Mouse (Mus musculus) erythroblast, embryonic 14.5 days (primary cell): ENCODE results near the gene Shb. TPM values are rescaled to one million over a fixed set of nuclear protein-coding genes. Genes with fewer than 3 reads are reported as not detected.

Experiments used
- H3K27me3 ChIP-seq: 2 replicates; pipeline ENCODE4 v1.6.1; 2012; ENCODE audit warnings: inconsistent platforms; ENCODE audit not compliant: control insufficient read depth
- H3K36me3 ChIP-seq: 2 replicates; pipeline ENCODE4 v1.6.1; 2012; ENCODE audit warnings: mild to moderate bottlenecking, inconsistent platforms; ENCODE audit not compliant: control insufficient read depth
- H3K4me1 ChIP-seq: 2 replicates; pipeline ENCODE4 v1.6.1; 2012; ENCODE audit warnings: inconsistent platforms; ENCODE audit not compliant: control insufficient read depth
- H3K4me3 ChIP-seq: replicated peaks from 2 replicates; pipeline ENCODE3; 2012; ENCODE audit warnings: moderate library complexity, mild to moderate bottlenecking, inconsistent platforms
- H3K9me3 ChIP-seq: 2 replicates; pipeline ENCODE4 v1.6.1; 2012; ENCODE audit warnings: low read length, inconsistent platforms, mixed read lengths; ENCODE audit not compliant: control insufficient read depth
- GATA1 ChIP-seq: IDR thresholded peaks from 2 replicates; pipeline ENCODE4 v1.6.1; 2012; ENCODE audit warnings: low read length, inconsistent platforms, mixed read lengths
- TAL1 ChIP-seq: IDR thresholded peaks from 3 replicates; pipeline ENCODE4 v1.6.1; 2012; ENCODE audit warnings: low read length, inconsistent platforms, mixed read lengths
- polyA plus RNA-seq: library from polyadenylated mRNA; stranded (reverse); fragments of >175 nt; gene quantifications from 2 replicates; pipeline ENCODE4 v1.2.3, GENCODE M21; 2012

Shb gene
- polyA plus RNA-seq, 1 experiment: 15.2 TPM

DNA sequence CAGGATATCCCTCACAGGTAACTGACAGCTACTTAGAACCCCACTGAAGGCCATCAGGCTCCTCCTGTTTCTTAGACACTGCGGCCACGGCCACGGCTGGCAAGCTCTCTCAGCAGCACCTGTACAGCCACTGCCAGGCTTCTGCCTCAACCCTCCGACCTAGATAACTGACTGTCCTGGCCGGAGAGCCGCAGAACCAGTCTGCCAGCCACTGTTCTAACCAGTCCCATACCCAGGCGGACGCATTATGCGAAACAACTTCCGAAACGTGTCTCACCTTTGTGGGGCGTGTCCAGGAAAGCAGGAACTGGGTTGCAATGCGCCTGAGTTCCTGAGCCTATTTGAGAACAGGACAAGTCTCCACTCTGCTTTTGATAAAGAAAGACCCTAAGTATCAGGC is 50.0 kb downstream of the Shb start:
- Histone ChIP-seq H3K4me1 (peaks cover 97% of the 10 kb centered on the region), H3K4me3 (peak overlapping the region; percentile 12), H3K27me3 (no peaks in the 10 kb centered on the region), H3K9me3 (no peaks in the 10 kb centered on the region), H3K36me3 (peaks cover 92% of the 10 kb centered on the region)
- no peak for TF ChIP-seq TAL1

DNA sequence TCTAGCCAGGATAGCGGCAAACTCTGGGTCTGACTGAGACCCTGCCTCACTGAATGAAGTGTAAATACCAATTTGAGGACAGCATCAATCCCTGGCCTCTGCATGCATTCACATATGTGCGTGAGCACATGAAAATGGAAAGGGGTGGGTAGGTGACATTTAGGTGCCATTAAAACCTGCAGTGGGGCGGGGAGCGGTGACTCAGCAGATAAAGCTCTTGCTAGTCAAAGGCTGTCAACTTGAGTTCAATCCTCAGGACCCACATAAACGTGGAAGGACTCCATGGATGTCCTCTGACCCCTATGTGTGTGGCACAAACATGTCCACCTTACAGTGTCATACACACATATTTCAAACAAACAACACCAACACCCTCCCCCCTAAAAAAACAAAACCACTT is 50.8 kb downstream of the Shb start:
- Histone ChIP-seq H3K27me3 (no peaks in the 10 kb centered on the region), H3K4me3 (no peak overlapping the region), H3K9me3 (no peaks in the 10 kb centered on the region), H3K36me3 (peaks cover 92% of the 10 kb centered on the region), H3K4me1 (peaks cover 97% of the 10 kb centered on the region)
- no peak for TF ChIP-seq GATA1
- TF ChIP-seq TAL1: no peak

DNA sequence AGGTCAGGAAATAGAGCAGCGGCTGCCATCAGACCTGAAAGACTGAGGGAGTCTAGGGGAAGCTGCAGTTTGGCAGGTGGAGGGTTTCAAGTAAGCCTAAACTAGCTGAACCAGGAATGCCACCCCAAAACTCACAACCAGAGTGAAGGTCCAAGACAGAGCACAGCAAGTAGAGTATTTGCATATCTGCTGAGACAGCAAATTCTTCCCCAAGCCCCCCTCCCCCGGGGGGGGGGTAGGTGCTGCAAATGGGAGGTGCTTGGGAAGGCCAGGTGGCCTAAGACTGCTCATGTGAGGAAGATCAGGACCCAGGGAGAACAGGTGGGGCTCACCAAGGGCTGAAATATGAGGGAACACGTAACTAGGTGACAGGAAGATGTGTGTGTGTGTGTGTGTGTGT is 51.7 kb downstream of the Shb start:
- H3K4me1 ChIP-seq: peaks cover 97% of the 10 kb centered on the region

DNA sequence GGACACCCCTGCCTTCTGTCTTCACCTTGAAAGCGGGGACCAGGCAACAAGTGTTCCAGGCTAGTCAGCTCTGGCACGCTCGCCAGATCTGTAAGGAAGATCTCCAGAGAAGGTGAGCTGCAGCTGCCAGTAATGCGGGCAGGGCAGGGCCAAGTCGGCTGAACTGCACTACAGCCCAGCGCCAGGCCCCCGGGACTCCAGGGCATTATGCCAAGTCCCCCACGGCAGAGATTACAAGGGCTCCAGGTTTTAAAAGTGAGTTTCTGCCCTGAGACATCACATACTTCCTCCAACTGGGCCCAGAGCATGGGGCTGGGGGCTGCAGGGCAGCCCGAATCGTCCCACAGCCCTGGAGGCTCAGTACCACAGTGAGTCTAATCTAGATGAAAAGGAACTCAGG is 52.8 kb downstream of the Shb start:
- Histone ChIP-seq H3K4me3 (no peak overlapping the region), H3K9me3 (no peaks in the 10 kb centered on the region), H3K36me3 (peaks cover 92% of the 10 kb centered on the region), H3K27me3 (no peaks in the 10 kb centered on the region), H3K4me1 (peaks cover 95% of the 10 kb centered on the region)
- no peak for TF ChIP-seq TAL1
- TF ChIP-seq GATA1: no peak

More for the DNA sequence above, 51.7 kb downstream of the Shb start:
- Histone ChIP-seq H3K27me3 (no peaks in the 10 kb centered on the region), H3K36me3 (peaks cover 92% of the 10 kb centered on the region), H3K4me3 (no peak overlapping the region), H3K9me3 (no peaks in the 10 kb centered on the region)
- TF ChIP-seq GATA1 (no peak), TAL1 (no peak)

DNA sequence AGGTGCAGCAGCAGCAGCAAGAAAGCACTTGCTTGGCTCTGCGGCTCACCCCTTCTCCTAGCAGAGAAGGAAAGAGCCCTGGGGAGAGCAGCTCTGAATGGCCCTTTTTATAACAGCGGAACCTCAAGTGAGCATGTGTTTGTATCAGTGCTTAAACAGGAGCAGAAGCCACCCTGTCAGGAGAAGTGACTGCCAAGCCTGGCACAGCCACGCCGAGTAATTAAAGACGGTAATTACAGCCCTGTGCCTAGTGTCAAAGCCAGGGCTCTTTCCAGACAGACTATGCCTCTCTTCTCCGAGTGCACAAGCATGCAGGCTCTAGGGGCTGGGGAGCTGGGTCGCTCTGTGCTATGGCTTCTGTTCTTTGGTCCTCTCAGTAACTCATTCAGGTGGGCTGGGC is 54.1 kb downstream of the Shb start:
- H3K9me3 ChIP-seq: no peaks in the 10 kb centered on the region
- no peak for TF ChIP-seq TAL1
- TF ChIP-seq GATA1: no peak
- H3K36me3 ChIP-seq: peaks cover 93% of the 10 kb centered on the region
- H3K4me3 ChIP-seq: no peak overlapping the region
- no peaks in the 10 kb centered on the region for H3K27me3 ChIP-seq
- H3K4me1 ChIP-seq: peaks cover 95% of the 10 kb centered on the region

DNA sequence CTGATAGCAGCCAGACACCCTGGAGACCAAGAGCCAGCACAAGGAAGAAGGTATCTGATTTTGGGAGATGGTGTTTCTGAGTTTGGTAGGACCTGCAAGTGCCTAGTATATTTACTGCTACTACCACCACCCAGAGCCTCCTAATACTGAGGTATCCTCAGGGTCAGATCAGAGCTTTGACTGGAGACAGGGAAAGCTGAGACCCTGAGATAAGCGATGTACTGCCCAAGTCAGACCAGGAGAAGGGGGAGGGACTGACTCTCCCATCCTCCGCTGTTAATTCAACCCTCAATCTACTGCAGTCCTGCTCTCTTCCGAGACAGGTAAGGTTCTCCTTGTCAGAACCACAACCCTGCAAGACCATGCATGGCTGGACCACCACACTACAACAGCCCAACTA is 55.2 kb downstream of the Shb start:
- TF ChIP-seq GATA1 (no peak), TAL1 (no peak)
- no peak overlapping the region for H3K4me3 ChIP-seq
- H3K27me3 ChIP-seq: no peaks in the 10 kb centered on the region
- H3K36me3 ChIP-seq: peaks cover 87% of the 10 kb centered on the region
- peaks cover 95% of the 10 kb centered on the region for H3K4me1 ChIP-seq
- H3K9me3 ChIP-seq: no peaks in the 10 kb centered on the region

DNA sequence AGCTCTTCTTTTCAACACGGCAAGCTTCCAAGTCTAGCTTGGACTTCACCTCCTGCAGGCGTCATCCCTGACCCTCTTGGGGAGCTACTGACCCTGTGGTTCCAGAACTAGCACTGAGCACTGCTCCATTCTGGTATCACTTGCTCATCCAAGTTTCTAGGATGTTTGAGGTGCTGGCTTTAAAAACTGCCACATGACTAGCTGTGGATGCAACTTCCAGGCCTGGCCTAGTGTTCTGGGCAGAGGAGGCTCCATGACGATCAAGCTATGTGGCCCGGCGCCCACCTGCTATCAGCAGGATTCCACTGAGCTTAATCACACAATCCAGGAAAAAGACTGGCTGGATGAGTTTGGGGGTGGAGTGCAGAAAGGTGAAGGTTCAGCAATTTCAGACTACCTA is 57.4 kb downstream of the Shb start:
- H3K9me3 ChIP-seq: peaks cover 3% of the 10 kb centered on the region
- H3K4me3 ChIP-seq: no peak overlapping the region
- peaks cover 84% of the 10 kb centered on the region for H3K36me3 ChIP-seq
- no peaks in the 10 kb centered on the region for H3K27me3 ChIP-seq
- TF ChIP-seq TAL1 (no peak), GATA1 (no peak)
- peaks cover 79% of the 10 kb centered on the region for H3K4me1 ChIP-seq

DNA sequence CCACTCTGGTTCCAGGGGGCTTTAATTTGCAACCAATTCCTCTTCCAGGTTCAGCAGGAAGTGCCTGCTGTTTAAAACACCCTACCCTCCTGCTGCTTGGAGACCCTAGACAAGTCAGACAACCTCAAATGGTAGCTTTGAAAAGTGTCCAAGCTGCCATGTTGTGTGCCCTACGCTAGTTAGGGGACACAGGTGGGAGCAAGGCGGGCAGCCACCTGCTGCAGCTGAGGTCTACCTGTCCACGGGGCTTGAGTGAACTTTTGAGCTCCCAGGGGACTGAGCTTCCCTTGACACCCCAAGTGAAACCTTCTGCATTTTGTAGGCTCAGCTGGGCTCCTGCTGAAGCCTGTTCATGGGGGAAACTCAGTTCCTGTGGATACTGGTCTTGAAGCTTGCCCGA is 58.1 kb downstream of the Shb start:
- peaks cover 72% of the 10 kb centered on the region for H3K4me1 ChIP-seq

DNA sequence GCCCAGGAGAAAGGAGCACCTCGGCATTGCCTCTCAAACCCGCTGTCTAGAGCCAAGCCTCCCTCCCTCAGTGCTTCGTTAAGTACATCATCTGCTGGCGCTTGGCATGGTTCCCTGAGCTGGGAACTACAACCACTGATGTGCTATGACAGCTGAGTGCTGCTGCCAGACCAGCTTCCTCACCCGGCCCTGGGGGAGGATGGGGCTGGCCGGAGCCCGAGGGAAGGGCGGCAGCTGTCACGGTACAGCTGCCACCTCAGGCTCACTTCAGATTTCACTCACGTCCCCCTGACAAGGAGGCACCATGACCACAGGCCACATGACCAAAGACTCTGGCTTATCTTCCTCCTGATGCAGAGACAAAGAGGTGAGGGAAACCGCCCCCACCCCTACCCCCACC is 59.1 kb downstream of the Shb start:
- TF ChIP-seq GATA1 (no peak), TAL1 (no peak)
- no peak overlapping the region for H3K4me3 ChIP-seq
- no peaks in the 10 kb centered on the region for H3K27me3 ChIP-seq
- peaks cover 3% of the 10 kb centered on the region for H3K9me3 ChIP-seq
- peaks cover 79% of the 10 kb centered on the region for H3K36me3 ChIP-seq
- H3K4me1 ChIP-seq: peaks cover 66% of the 10 kb centered on the region

More for the DNA sequence above, 58.1 kb downstream of the Shb start:
- no peak for TF ChIP-seq TAL1
- no peak for TF ChIP-seq GATA1
- Histone ChIP-seq H3K27me3 (no peaks in the 10 kb centered on the region), H3K4me3 (no peak overlapping the region), H3K9me3 (peaks cover 3% of the 10 kb centered on the region), H3K36me3 (peaks cover 83% of the 10 kb centered on the region)

DNA sequence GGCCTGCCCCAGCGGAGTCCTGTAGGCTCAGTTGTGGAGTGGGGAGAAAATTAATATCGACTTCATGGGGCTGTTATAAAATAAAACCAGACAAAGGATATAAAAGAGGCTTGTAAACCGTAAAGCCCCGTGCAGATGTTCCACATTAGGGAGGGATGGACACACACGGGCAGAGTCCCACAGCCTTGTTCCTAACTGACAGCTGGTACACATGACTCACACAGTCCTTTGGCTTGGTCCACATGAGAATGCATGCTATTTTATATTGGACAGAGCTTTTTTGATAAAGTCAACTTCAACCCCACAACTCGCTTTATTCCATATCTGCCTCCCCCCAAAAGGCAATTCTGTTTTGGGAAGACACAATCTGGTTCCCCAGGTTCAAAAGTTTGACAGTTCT is 59.6 kb downstream of the Shb start:
- Histone ChIP-seq H3K9me3 (peaks cover 3% of the 10 kb centered on the region), H3K4me3 (no peak overlapping the region), H3K4me1 (peaks cover 66% of the 10 kb centered on the region), H3K27me3 (no peaks in the 10 kb centered on the region), H3K36me3 (peaks cover 82% of the 10 kb centered on the region)
- no peak for TF ChIP-seq TAL1
- TF ChIP-seq GATA1: no peak
